Mouse (Mus musculus) CD4-positive, CD25-positive, alpha-beta regulatory T cell (primary cell): ENCODE results near the gene Myo7a. TPM values are rescaled to one million over a fixed set of nuclear protein-coding genes. Genes with fewer than 3 reads are reported as not detected.

ENCODE experiments used
- polyA plus RNA-seq: library from polyadenylated mRNA; unstranded; fragments of 100-300 nt; shearing (Covaris generic); gene quantifications from one replicate; pipeline ENCODE4 v1.2.1, GENCODE M21; 2017

Gene Myo7a
- polyA plus RNA-seq: 3.3 TPM

DNA sequence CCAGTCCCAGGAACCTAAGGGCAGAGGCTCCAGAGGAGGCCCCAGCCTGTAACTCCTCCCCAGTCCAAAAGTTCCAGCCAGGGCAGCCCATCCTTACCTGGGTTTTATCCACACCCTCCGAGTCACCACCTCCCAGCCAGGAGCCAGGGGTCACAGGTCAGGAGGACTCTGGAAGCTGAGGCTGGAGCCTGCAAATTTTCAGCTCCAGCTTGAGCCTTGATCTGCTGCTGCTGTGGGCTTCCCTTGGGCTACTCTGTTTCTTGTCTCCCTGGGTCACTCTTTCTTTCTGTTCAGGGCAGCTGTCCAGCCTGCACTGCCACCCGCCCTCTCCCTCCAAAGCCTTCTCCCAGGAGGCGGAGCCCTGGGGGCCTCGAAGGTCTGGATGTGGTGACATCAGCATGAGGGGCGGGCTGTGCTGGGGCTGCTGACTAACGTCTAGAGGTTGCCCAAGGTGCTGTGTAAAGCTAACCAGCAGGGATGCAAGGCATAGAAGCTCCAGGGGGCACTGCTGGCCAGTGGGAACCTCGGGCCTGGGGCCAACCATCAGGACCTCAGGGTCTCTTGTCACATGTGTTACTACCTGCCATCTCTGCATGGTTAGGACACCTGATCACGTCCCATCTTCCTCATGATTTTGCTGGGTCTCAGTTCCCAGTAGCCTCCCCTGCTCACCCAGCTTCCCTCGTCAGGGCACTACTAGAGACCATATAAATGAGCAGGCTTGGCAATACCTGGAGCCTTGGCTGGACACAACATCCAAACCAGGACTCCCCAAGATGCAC, at the start of gene Myo7a:
TSS of gene Myo7a (minus strand) at position 346 of the 782 bp plus-strand sequence.

DNA sequence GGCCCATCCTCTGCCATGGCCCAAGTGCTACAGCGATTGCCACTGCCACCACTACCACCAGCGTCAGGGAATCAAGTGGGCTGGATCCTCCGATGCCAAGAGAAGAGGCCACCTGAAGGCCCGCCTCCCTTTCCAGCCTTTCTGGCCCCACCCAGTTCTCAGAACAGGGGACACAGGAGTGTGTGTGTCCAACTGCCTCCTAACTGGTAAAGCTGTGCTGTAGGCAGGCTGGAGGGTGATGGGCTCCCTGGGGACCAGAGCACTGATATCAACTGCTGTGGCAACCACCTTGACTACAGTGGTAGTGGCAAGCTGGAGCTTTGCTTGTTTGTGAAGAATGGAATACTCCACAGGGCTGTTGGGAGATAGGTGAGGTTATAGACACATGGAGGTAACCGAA, 26.1 kb upstream of the Myo7a start, which contains the start of gene Omp:
TSS of gene Omp (minus strand) at position 101 of the 400 bp plus-strand sequence.

Other genes starting within 250 kb of the Myo7a start
- gene Gdpd4, start 199.6 kb downstream of the Myo7a start, polyA plus RNA-seq: not detected
- gene Omp, start 26.0 kb upstream of the Myo7a start, polyA plus RNA-seq: not detected
- gene Capn5, start 58.8 kb upstream of the Myo7a start, polyA plus RNA-seq: 1.5 TPM
- gene B3gnt6, start 80.0 kb upstream of the Myo7a start, polyA plus RNA-seq: not detected
- gene Acer3, start 201.7 kb upstream of the Myo7a start, polyA plus RNA-seq: 9.9 TPM
- not detected for gene Tsku, start 241.8 kb upstream of the Myo7a start, polyA plus RNA-seq